Mouse (Mus musculus) C3H10T1/2 (cell line): ENCODE results near the gene Skp1a. TPM values are rescaled to one million over a fixed set of nuclear protein-coding genes. Genes with fewer than 3 reads are reported as not detected.

ENCODE experiments used
- polyA plus RNA-seq, 2 experiments: library from polyadenylated mRNA; unstranded; fragments of >200 nt; fragmentation: generic; extraction: Trizol; gene quantifications; one replicate each; pipeline ENCODE4 v1.2.1; 2012; ENCODE audit warnings: missing spikeins in 2 of 2

The Skp1a gene
- 100 to 1,000 TPM in 1 of 2 experiments, 10 to 100 TPM in 1; 28.0 to 188 TPM for polyA plus RNA-seq

GRCm38 (mm10) chr11:52231606-52232541 lies at the start of gene Skp1a:
Gene Skp1a, plus strand, starts transcription at chr11:52231995.

GRCm38 (mm10) chr11:52213887-52214286 lies 17.9 kb upstream of the Skp1a start, which contains the start of gene Olfr1371:
Gene Olfr1371, minus strand, starts transcription at chr11:52213987.

GRCm38 (mm10) chr11:52282774-52283595 lies 51.2 kb downstream of the Skp1a start, which contains the start of gene Tcf7:
Gene Tcf7, minus strand, starts transcription at chr11:52283014.

Other genes with a start within 250 kb of the Skp1a start
- gene Ube2b, start 231.2 kb upstream of the Skp1a start, polyA plus RNA-seq: 10 to 100 TPM in 1 of 2 experiments, 1 to 10 TPM in 1; 5.7 to 60.8 TPM
- gene Cdkl3, start 227.8 kb upstream of the Skp1a start, polyA plus RNA-seq: 1 to 10 TPM in 1 of 2 experiments, under 1 TPM in 1; 0.26 to 2.8 TPM
- gene Ppp2ca, start 133.3 kb upstream of the Skp1a start, polyA plus RNA-seq: 10 to 100 TPM in 1 of 2 experiments, 1 to 10 TPM in 1; 8.4 to 39.2 TPM
- not detected for gene Olfr1373, start 86.5 kb upstream of the Skp1a start, polyA plus RNA-seq
- gene Olfr1371, start 18.0 kb upstream of the Skp1a start, polyA plus RNA-seq: not detected
- gene Tcf7, start 51.0 kb downstream of the Skp1a start, polyA plus RNA-seq: 1 to 10 TPM; 2.7 to 4.8 TPM
- 100 to 1,000 TPM; 220 to 261 TPM for gene Vdac1, start 128.9 kb downstream of the Skp1a start, polyA plus RNA-seq
- gene 9530068E07Rik, start 164.4 kb downstream of the Skp1a start, polyA plus RNA-seq: 100 to 1,000 TPM in 1 of 2 experiments, 10 to 100 TPM in 1; 24.9 to 249 TPM